Mouse (Mus musculus) CD8-positive naive resting alpha-beta T cell, adult 57 days (primary cell): ENCODE measurements around the gene Fbxl3. TPM values are rescaled to one million over a fixed set of nuclear protein-coding genes. Genes with fewer than 3 reads are reported as not detected.

Experiments used
- total RNA-seq: library from RNA; stranded (reverse); gene quantifications from one replicate; pipeline ENCODE4 v1.2.4, GENCODE M21; 2023

The Fbxl3 gene
- total RNA-seq: 182 TPM

GRCm38 (mm10) chr14:103099238-103099933 is at the start of gene Fbxl3:
TSS of gene Fbxl3 (minus strand) at chr14:103099566.

GRCm38 (mm10) chr14:103069864-103070611 is 29.3 kb downstream of the Fbxl3 start, which contains the start of gene Cln5:
TSS of gene Cln5 (plus strand) at chr14:103070216.

GRCm38 (mm10) chr14:103046677-103047076 is 52.7 kb downstream of the Fbxl3 start, which contains the start of gene Acod1:
TSS of gene Acod1 (plus strand) at chr14:103046977.

Other genes with a start within 250 kb of the Fbxl3 start
- gene Kctd12, start 116.9 kb downstream of the Fbxl3 start, total RNA-seq: 21.6 TPM
- 1.5 TPM for gene Acod1, start 52.6 kb downstream of the Fbxl3 start, total RNA-seq
- 20.2 TPM for gene Cln5, start 29.4 kb downstream of the Fbxl3 start, total RNA-seq
- gene Mycbp2, start 247.2 kb upstream of the Fbxl3 start, total RNA-seq: 141 TPM